Mouse (Mus musculus) myocyte (in vitro differentiated cells): ENCODE data around the gene Aif1l.

Source experiments
- CEBPB ChIP-seq: IDR thresholded peaks from 2 replicates; pipeline ENCODE4 v1.6.1; 2011; ENCODE audit warnings: mild to moderate bottlenecking, moderate library complexity; ENCODE audit not compliant: poor library complexity, insufficient read depth, severe bottlenecking
- E2F4 ChIP-seq: IDR thresholded peaks from one replicate; pipeline ENCODE4 v1.6.1; 2011; ENCODE audit warnings: mild to moderate bottlenecking, control low read depth, moderate library complexity; ENCODE audit not compliant: insufficient read depth
- MAX ChIP-seq: IDR thresholded peaks from one replicate; pipeline ENCODE4 v1.6.1; 2011; ENCODE audit warnings: low read depth, mild to moderate bottlenecking, control low read depth
- MYOD1 ChIP-seq, 3 experiments: IDR thresholded peaks; one replicate each; pipeline ENCODE4 v1.6.1; 2011; ENCODE audit warnings: control low read depth in 2 of 3, low read depth in 2 of 3, mild to moderate bottlenecking in 2 of 3, moderate library complexity in 1 of 3; ENCODE audit not compliant: insufficient read length in 2 of 3, control insufficient read depth in 1 of 3
- POLR2A ChIP-seq: IDR thresholded peaks from one replicate; pipeline ENCODE4 v1.6.1; 2011; ENCODE audit warnings: low read depth, mild to moderate bottlenecking, control low read depth, moderate library complexity; ENCODE audit not compliant: insufficient read length

DNA sequence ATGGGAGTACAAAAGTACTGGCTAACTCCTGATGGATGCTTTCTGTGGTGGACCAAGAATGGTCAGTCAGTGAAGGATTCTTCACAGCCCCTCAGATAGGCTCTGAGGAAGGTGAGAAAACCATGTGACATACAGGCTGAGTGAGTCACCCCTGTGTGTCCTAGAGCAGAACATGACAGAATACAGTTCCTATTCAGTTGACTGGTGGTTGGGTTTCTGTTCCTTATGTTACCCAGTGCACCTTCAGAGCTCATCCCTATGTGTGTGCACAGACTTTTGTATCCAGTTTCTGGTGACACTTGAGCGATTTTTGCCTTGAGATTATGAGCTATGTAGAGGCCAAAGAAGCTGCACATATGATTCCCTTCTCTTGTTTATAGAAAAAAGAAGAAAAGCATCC lies 37.8 kb downstream of the Aif1l start:
- TF ChIP-seq MAX (no peak), CEBPB (no peak), POLR2A (no peak), E2F4 (no peak), MYOD1 (IDR thresholded peaks at IDR 0.05; ENCODE audit: control insufficient read depth in 1 of 3, insufficient read length in 2 of 3, low read depth in 2 of 3) (no peak)
